Mouse (Mus musculus) lung, postnatal 0 days (tissue): ENCODE data around the gene Etv6. TPM values are rescaled to one million over a fixed set of nuclear protein-coding genes. Genes with fewer than 3 reads are reported as not detected.

Source experiments
- ATAC-seq: fragments of 200-750 bp; cut with Nextera tagmentation; 2 replicates; pipeline ENCODE4 v1.8.0; 2017; ENCODE audit warnings: moderate library complexity
- DNase-seq: peaks from one replicate; pipeline ENCODE4 v3.0.0-alpha.2; 2016; ENCODE audit warnings: low spot score
- H3K27ac ChIP-seq: fragments of 300-500 bp; sonication (generic); 2 replicates; pipeline ENCODE4 v1.5.1; 2014; ENCODE audit warnings: antibody characterized with exemption, mild to moderate bottlenecking, low read length, mixed read lengths
- H3K27me3 ChIP-seq: fragments of 300-500 bp; sonication (generic); replicated peaks from 2 replicates; pipeline ENCODE4 v1.6.1; 2014; ENCODE audit warnings: low read length, mixed read lengths; ENCODE audit not compliant: insufficient read depth
- H3K36me3 ChIP-seq: fragments of 300-500 bp; sonication (generic); 2 replicates; pipeline ENCODE4 v1.6.1; 2014; ENCODE audit warnings: low read length, mixed read lengths; ENCODE audit not compliant: insufficient read depth
- H3K4me1 ChIP-seq: fragments of 300-500 bp; sonication (generic); 2 replicates; pipeline ENCODE4 v1.6.1; 2014; ENCODE audit warnings: antibody characterized with exemption, low read depth, low read length, mixed read lengths; ENCODE audit not compliant: insufficient read depth
- H3K4me2 ChIP-seq: fragments of 300-500 bp; sonication (generic); replicated peaks from 2 replicates; pipeline ENCODE4 v1.6.1; 2014; ENCODE audit warnings: low read depth, mild to moderate bottlenecking, low read length, moderate library complexity, mixed read lengths
- H3K4me3 ChIP-seq: fragments of 300-500 bp; sonication (generic); 2 replicates; pipeline ENCODE4 v1.5.1; 2014; ENCODE audit warnings: low read depth, low read length
- H3K9ac ChIP-seq: fragments of 300-500 bp; sonication (generic); replicated peaks from 2 replicates; pipeline ENCODE4 v1.6.1; 2014; ENCODE audit warnings: low read depth, mild to moderate bottlenecking
- H3K9me3 ChIP-seq: fragments of 300-500 bp; sonication (generic); 2 replicates; pipeline ENCODE4 v1.6.1; 2016; ENCODE audit warnings: low read length, mixed read lengths
- CTCF ChIP-seq: IDR thresholded peaks from 2 replicates; pipeline ENCODE4 v1.5.1; 2016; ENCODE audit warnings: antibody characterized with exemption, mild to moderate bottlenecking
- EP300 ChIP-seq: IDR thresholded peaks from 2 replicates; pipeline ENCODE4 v1.6.1; 2016; ENCODE audit warnings: antibody characterized with exemption, mild to moderate bottlenecking, control low read depth
- WGBS: fragments of 180-500 bp; shearing (Covaris S2); extraction: QIAGEN DNeasy Blood & Tissue Kit; methylation state at CpG from one replicate; pipeline ENCODE4 v1.1.7; 2014; 5-methylcytosine and 5-hydroxymethylcytosine counted together
- polyA plus RNA-seq: library from polyadenylated mRNA; unstranded; fragments of >200 nt; fragmentation: Nextera tagmentation; extraction: Ambion mirVana; gene quantifications from 2 replicates; pipeline ENCODE4 v1.2.1, GENCODE M21; 2015

Etv6 gene
- polyA plus RNA-seq, 1 experiment from 2014 or later: 5.5 TPM

- no peak overlapping the region for H3K9ac ChIP-seq
- 78% methylated on average over 4 of the region's 4 CpGs for WGBS
- no peaks in the 10 kb centered on the region for H3K36me3 ChIP-seq
- H3K27ac ChIP-seq: no peak overlapping the region
- H3K4me3 ChIP-seq: no peak overlapping the region
- no peak for DNase-seq
- no peaks in the 10 kb centered on the region for H3K9me3 ChIP-seq
- H3K4me2 ChIP-seq: no peak overlapping the region
- no peaks in the 10 kb centered on the region for H3K27me3 ChIP-seq
- no peak for TF ChIP-seq CTCF
- no peak for TF ChIP-seq EP300
- peaks cover 11% of the 10 kb centered on the region; the same call in 1 of the 2 replicates for H3K4me1 ChIP-seq
- no peak for ATAC-seq
Measured at GRCm38 (mm10) chr6:134087709-134088108, 52.2 kb downstream of the Etv6 start.

DNA sequence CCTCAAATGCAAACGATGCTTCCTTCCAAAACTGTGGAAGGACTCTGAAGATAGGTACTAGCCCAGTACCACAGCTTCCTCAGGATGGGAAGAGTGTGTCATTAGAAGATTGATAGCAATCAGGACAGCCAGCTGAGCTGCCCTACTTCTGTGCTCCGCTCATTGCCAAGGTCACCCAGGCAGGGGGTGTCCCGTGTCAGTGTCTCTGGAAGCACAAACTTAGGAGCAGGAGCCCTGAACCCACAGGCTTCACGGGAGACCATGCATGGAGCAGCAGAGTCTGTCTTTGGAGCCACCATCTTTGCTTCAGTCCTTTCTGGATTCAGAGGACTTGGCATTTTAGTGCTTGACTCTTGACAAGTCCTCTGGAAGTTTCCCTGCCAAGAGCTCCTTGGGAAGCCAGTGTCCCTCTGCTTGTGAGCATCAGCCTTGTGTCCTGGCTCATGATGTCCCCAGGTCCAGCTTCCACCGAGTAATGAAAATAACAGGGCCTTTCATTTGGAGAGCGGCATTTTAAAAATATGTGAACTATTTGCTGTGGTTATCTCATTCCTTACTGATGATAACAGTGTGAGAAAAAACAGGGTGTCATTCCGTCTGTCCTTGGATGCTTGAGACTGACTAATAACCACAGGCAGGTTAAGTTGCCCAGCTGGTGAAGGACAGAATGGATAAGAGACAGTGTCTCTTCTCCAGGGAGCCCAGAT lies 54.3 kb downstream of the Etv6 start:
- Histone ChIP-seq H3K4me1 (peaks cover 11% of the 10 kb centered on the region; the same call in 1 of the 2 replicates), H3K36me3 (no peaks in the 10 kb centered on the region), H3K9me3 (no peaks in the 10 kb centered on the region), H3K27me3 (no peaks in the 10 kb centered on the region), H3K27ac (no peak overlapping the region), H3K9ac (no peak overlapping the region), H3K4me3 (no peak overlapping the region), H3K4me2 (no peak overlapping the region)
- TF ChIP-seq CTCF: no peak
- no peak for TF ChIP-seq EP300
- ATAC-seq (peak; percentile 35; the same call in 1 of the 2 replicates), DNase-seq (no peak)
- 43% methylated on average over 7 of the region's 7 CpGs for WGBS

DNA sequence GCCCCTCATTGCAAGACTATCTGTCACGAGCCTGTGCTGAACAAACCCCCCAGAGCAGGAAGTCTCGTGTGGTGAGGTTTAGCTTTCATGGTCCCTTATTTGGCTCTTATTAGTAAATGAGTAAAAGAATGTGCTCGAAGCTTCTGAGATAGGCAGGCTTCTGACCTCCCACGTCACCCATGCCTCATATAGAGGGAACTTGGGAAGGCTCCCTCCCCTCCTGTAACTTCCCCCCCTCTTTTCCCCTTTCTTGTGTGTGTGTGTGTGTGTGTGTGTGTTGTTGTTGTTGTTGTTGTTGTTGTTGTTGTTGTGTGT lies 54.8 kb downstream of the Etv6 start:
- DNase-seq (no peak), ATAC-seq (peak; percentile 33; the same call in 1 of the 2 replicates)
- peaks cover 11% of the 10 kb centered on the region; the same call in 1 of the 2 replicates for H3K4me1 ChIP-seq
- no peaks in the 10 kb centered on the region for H3K9me3 ChIP-seq
- no peak overlapping the region for H3K9ac ChIP-seq
- H3K4me2 ChIP-seq: no peak overlapping the region
- H3K27ac ChIP-seq: no peak overlapping the region
- no peaks in the 10 kb centered on the region for H3K36me3 ChIP-seq
- no peaks in the 10 kb centered on the region for H3K27me3 ChIP-seq
- H3K4me3 ChIP-seq: no peak overlapping the region
- TF ChIP-seq CTCF: no peak
- TF ChIP-seq EP300: no peak
- WGBS: 48% methylated on average over 4 of the region's 4 CpGs

GRCm38 (mm10) chr6:134090875-134091274 lies 55.4 kb downstream of the Etv6 start:
- no peaks in the 10 kb centered on the region for H3K36me3 ChIP-seq
- no peak for TF ChIP-seq EP300
- TF ChIP-seq CTCF: no peak
- DNase-seq (no peak), ATAC-seq (0 out of 2 replicates have a peak, but pooled peaks have one; percentile 12)
- WGBS: 66% methylated on average over 4 of the region's 4 CpGs
- H3K27ac ChIP-seq: no peak overlapping the region
- H3K4me3 ChIP-seq: no peak overlapping the region
- H3K4me1 ChIP-seq: peaks cover 11% of the 10 kb centered on the region; the same call in 1 of the 2 replicates
- no peaks in the 10 kb centered on the region for H3K9me3 ChIP-seq
- H3K27me3 ChIP-seq: no peaks in the 10 kb centered on the region
- H3K9ac ChIP-seq: no peak overlapping the region
- H3K4me2 ChIP-seq: no peak overlapping the region

GRCm38 (mm10) chr6:134091398-134091801 lies 55.9 kb downstream of the Etv6 start:
- DNase-seq (no peak), ATAC-seq (no peak)
- Histone ChIP-seq H3K27ac (no peak overlapping the region), H3K4me2 (no peak overlapping the region), H3K4me3 (no peak overlapping the region), H3K36me3 (no peaks in the 10 kb centered on the region), H3K9me3 (no peaks in the 10 kb centered on the region), H3K4me1 (peaks cover 11% of the 10 kb centered on the region; the same call in 1 of the 2 replicates), H3K9ac (no peak overlapping the region), H3K27me3 (no peaks in the 10 kb centered on the region)
- no peak for TF ChIP-seq CTCF
- no peak for TF ChIP-seq EP300
- WGBS: 43% methylated on average over 8 of the region's 8 CpGs

GRCm38 (mm10) chr6:134094066-134094465 lies 58.6 kb downstream of the Etv6 start:
- Histone ChIP-seq H3K36me3 (no peaks in the 10 kb centered on the region), H3K9me3 (no peaks in the 10 kb centered on the region), H3K4me3 (no peak overlapping the region), H3K9ac (no peak overlapping the region), H3K4me1 (peaks cover 11% of the 10 kb centered on the region; the same call in 1 of the 2 replicates), H3K27ac (no peak overlapping the region), H3K27me3 (no peaks in the 10 kb centered on the region), H3K4me2 (no peak overlapping the region)
- no peak for DNase-seq
- no peak for ATAC-seq
- no peak for TF ChIP-seq EP300
- no peak for TF ChIP-seq CTCF
- 80% methylated on average over 5 of the region's 5 CpGs for WGBS
